Mouse (Mus musculus) forelimb bud, embryonic 11.5 days (tissue): Measurements from ENCODE around the gene Gm20503.

Experiments used
- DNase-seq: peaks from one replicate; pipeline ENCODE4 v3.0.0-alpha.2; 2012; ENCODE audit warnings: low read depth, low spot score

Gm20503 gene

GRCm38 (mm10) chr4:59089391-59089790 lies 86.4 kb downstream of the Gm20503 start:
- DNase-seq: no peak
